Comparison of ENCODE assay signal across 15 mouse cellular contexts in the genomic region with DNA sequence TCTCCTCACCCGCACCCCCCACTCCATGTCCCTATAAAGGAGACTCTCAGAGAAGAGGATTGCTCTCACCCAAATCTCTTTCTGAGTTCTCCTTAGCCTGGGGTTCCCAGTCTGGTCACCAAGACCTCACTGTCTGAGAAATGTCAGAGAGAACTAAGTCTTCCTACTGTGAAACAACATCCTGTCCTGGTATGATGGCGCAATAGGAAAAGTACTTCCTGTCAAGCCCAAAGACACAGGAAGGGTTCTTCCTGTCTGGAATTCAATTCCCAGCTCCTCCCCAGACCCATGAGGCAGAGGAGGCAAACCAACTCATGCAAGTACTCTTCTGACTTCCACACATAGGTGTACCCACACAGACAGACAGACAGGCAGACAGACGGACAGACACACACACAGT. TPM values are rescaled to one million over a fixed set of nuclear protein-coding genes. Genes with fewer than 3 reads are reported as not detected.
A peak's percentile ranks its signal among the peaks of the same experiment; 100 is the strongest.
DNase-seq lines count a peak whose midpoint lies in the region; ATAC-seq and TF ChIP-seq lines count a peak whose summit lies in the region.
"Had no signal": no experiment of that assay in that cellular context is flagged by ENCODE, and none has a peak within 500 bp of the region (broad histone marks: within the 10 kb centered on the region; RNA-seq: fewer than 3 reads in every experiment).

No protein-coding gene starts in this region.

- no peak for ATAC-seq in heart, embryonic 13.5 days (ENCODE audit: extremely low read depth, insufficient number of reproducible peaks, low FRiP score, low TSS enrichment)
- ATAC-seq in heart, embryonic 16.5 days (replicated peaks; ENCODE audit: extremely low read depth, insufficient read depth, low FRiP score): no peak
- ATAC-seq: inflammation-experienced regulatory T-cells, adult 6 months; Patski had no signal

- WGBS in heart, embryonic 13.5 days: 78% methylated on average over 3 of the region's 3 CpGs
- WGBS in lung, adult 2 months: 68% methylated on average over 3 of the region's 3 CpGs
- whole genome bisulfite sequencing in heart, embryonic 16.5 days: 82% methylated on average over 3 of the region's 3 CpGs

- no peak overlapping the region for H3K4me2 ChIP-seq in heart, embryonic 13.5 days
- no peak overlapping the region for H3K4me2 ChIP-seq in heart, embryonic 16.5 days (ENCODE audit: low read depth, low read length)

- no peak for TF ChIP-seq POLR2A in lung, adult 2 months (IDR thresholded peaks at IDR 0.05; ENCODE audit: borderline replicate concordance, extremely low read depth, low read depth, low read length)

- peak overlapping the region; percentile 41; the same call in 1 of the 2 replicates for H3K27ac ChIP-seq in heart, embryonic 13.5 days (replicated peaks)
- H3K27ac ChIP-seq in heart, embryonic 16.5 days (ENCODE audit: low read length): peak overlapping the region; percentile 64
- H3K27ac ChIP-seq: liver, embryonic 14.5 days; midbrain, embryonic 10.5 days had no signal

- H3K36me3 ChIP-seq in heart, embryonic 13.5 days: no peaks in the 10 kb centered on the region
- no peaks in the 10 kb centered on the region for H3K36me3 ChIP-seq in heart, embryonic 16.5 days (ENCODE audit: control insufficient read depth, insufficient read depth)
- H3K36me3 ChIP-seq: midbrain, embryonic 10.5 days had no signal

- H3K4me1 ChIP-seq in heart, embryonic 13.5 days: peaks cover 9% of the 10 kb centered on the region
- no peaks in the 10 kb centered on the region for H3K4me1 ChIP-seq in lung, adult 2 months (ENCODE audit: control insufficient read depth, insufficient read depth, low read length)
- H3K4me1 ChIP-seq in heart, embryonic 16.5 days (ENCODE audit: control insufficient read depth, insufficient read depth, low read length): no peaks in the 10 kb centered on the region

- H3K9ac ChIP-seq in heart, embryonic 13.5 days: no peak overlapping the region
- H3K9ac ChIP-seq in heart, embryonic 16.5 days (ENCODE audit: low read length): no peak overlapping the region
- H3K9ac ChIP-seq: liver, embryonic 14.5 days had no signal

- no peak for DNase-seq in heart, postnatal 14 days
- DNase-seq in lung, adult 2 months: no peak
- no peak for DNase-seq in lung, postnatal 14 days
- DNase-seq in adrenal gland, postnatal 4 days (ENCODE audit: low spot score in 2 of 2): no peak
- DNase-seq in cerebellum, postnatal 4 days (ENCODE audit: low spot score in 2 of 2): no peak
- DNase-seq: adrenal gland, postnatal 10 days; thymus, adult 2 months had no signal

- no peaks in the 10 kb centered on the region for H3K9me3 ChIP-seq in heart, embryonic 13.5 days
- H3K9me3 ChIP-seq in heart, embryonic 16.5 days (replicated peaks; ENCODE audit: control insufficient read depth, low read length): no peaks in the 10 kb centered on the region
- H3K9me3 ChIP-seq: midbrain, embryonic 10.5 days had no signal

- intact Hi-C loops in heart, postnatal 14 days (cut with DNase I): no loop called here

- no peak for TF ChIP-seq CTCF in lung, adult 2 months (IDR thresholded peaks at IDR 0.05; ENCODE audit: insufficient read depth, low read length)

- no peaks in the 10 kb centered on the region for H3K27me3 ChIP-seq in heart, embryonic 13.5 days (replicated peaks)
- H3K27me3 ChIP-seq in heart, embryonic 16.5 days (ENCODE audit: control insufficient read depth, insufficient read depth, low read length): no peaks in the 10 kb centered on the region
- H3K27me3 ChIP-seq: Patski had no signal

- H3K4me3 ChIP-seq in heart, embryonic 13.5 days: no peak overlapping the region
- peak overlapping the region; percentile 4 for H3K4me3 ChIP-seq in lung, adult 2 months (replicated peaks; ENCODE audit: extremely low read depth, low read depth, low read length)
- H3K4me3 ChIP-seq in heart, embryonic 16.5 days (ENCODE audit: low read length): no peak overlapping the region
- H3K4me3 ChIP-seq: midbrain, embryonic 10.5 days had no signal

RNA-seq across cellular contexts. Expression of a gene that starts 7.9 kb away (rescaled TPM):
- 21.8 and 22.3 TPM in 2 replicates for polyA plus RNA-seq in heart, embryonic 13.5 days (2015; fragmentation: Nextera tagmentation; extraction: Ambion mirVana)
- total RNA-seq in heart, postnatal 14 days (2021): 10 to 100 TPM; 14.9 to 16.3 TPM
- polyA plus RNA-seq in lung, adult 2 months (2012; rRNA removed): 130 and 133 TPM in 2 replicates
- 26.3 and 31.3 TPM in 2 replicates for polyA plus RNA-seq in heart, embryonic 16.5 days (2015; fragmentation: Nextera tagmentation; extraction: Ambion mirVana)
- total RNA-seq in adrenal gland, postnatal 4 days (2021): 10 to 100 TPM; 26.2 to 28.6 TPM

RNA-seq across cellular contexts. Expression of a gene that starts 13.9 kb away (rescaled TPM):
- polyA plus RNA-seq in heart, embryonic 13.5 days (2015; fragmentation: Nextera tagmentation; extraction: Ambion mirVana): 1.2 and 1.5 TPM in 2 replicates
- total RNA-seq in heart, postnatal 14 days (2021): 1 to 10 TPM in 1 of 2 experiments, under 1 TPM in 1; 0.53 to 1.0 TPM
- 2.1 and 4.8 TPM in 2 replicates for polyA plus RNA-seq in lung, adult 2 months (2012; rRNA removed)
- polyA plus RNA-seq in heart, embryonic 16.5 days (2015; fragmentation: Nextera tagmentation; extraction: Ambion mirVana): 0.24 and 0.25 TPM in 2 replicates
- 10 to 100 TPM in 1 of 2 experiments, 1 to 10 TPM in 1; 3.7 to 15.0 TPM for total RNA-seq in adrenal gland, postnatal 4 days (2021)
- total RNA-seq: CH12.LX; left cerebral cortex, postnatal 14 days had no signal
- polyA plus RNA-seq: inflammation-experienced regulatory T-cells, adult 6 months had no signal

RNA-seq across cellular contexts. Expression of a gene that starts 33.3 kb away (rescaled TPM):
- polyA plus RNA-seq in heart, embryonic 13.5 days (2015; fragmentation: Nextera tagmentation; extraction: Ambion mirVana): 12.3 TPM in 2 replicates
- 10 to 100 TPM; 47.7 to 50.1 TPM for total RNA-seq in heart, postnatal 14 days (2021)
- polyA plus RNA-seq in lung, adult 2 months (2012; rRNA removed): 785 and 816 TPM in 2 replicates
- polyA plus RNA-seq in heart, embryonic 16.5 days (2015; fragmentation: Nextera tagmentation; extraction: Ambion mirVana): 38.7 and 40.0 TPM in 2 replicates
- total RNA-seq in adrenal gland, postnatal 4 days (2021): 10 to 100 TPM; 88.4 to 89.4 TPM

Comparison
In these comparisons a context has a peak if more than half of its experiments do, and no peak if none do; other contexts are left out.
1. RNA of a gene that starts 33.3 kb away (polyA plus RNA-seq): 785 to 816 TPM in lung, adult 2 months; 38.7 to 40.0 TPM in heart, embryonic 16.5 days and 12.3 TPM in heart, embryonic 13.5 days; every median in the first group is over 10 times any median in the second.